Mouse (Mus musculus): ENCODE measurements around the gene Elmo3. TPM values are rescaled to one million over a fixed set of nuclear protein-coding genes. Genes with fewer than 3 reads are reported as not detected.
A peak's percentile ranks its signal among the peaks of the same experiment; 100 is the strongest.

Gene Elmo3
- total RNA-seq (2021) = under 1 TPM; 0.77 to 0.81 TPM

GRCm38 (mm10) chr8:105305211-105306145, at the start of gene Elmo3:
Gene Elmo3 (plus strand): TSS chr8:105305601.
- peak in 1 of 2 experiments; percentile 40 for DNase-seq

- DNase-seq = no peak
Measured at GRCm38 (mm10) chr8:105257318-105258114, 47.9 kb upstream of the Elmo3 start.

- no peak for DNase-seq
Measured at GRCm38 (mm10) chr8:105258911-105259720, 46.3 kb upstream of the Elmo3 start.

- peak; percentile 64 to 70 for DNase-seq
Measured at GRCm38 (mm10) chr8:105259721-105260320, 45.6 kb upstream of the Elmo3 start.

GRCm38 (mm10) chr8:105260371-105261099, 44.9 kb upstream of the Elmo3 start:
- no peak for DNase-seq

- no peak for DNase-seq
Measured at GRCm38 (mm10) chr8:105261326-105261980, 43.9 kb upstream of the Elmo3 start.

GRCm38 (mm10) chr8:105263244-105263912, 42.0 kb upstream of the Elmo3 start:
- no peak for DNase-seq

GRCm38 (mm10) chr8:105264024-105264982, 41.1 kb upstream of the Elmo3 start, which contains the start of the genes Tradd and Fbxl8:
Gene Tradd (minus strand): TSS chr8:105264609.
Gene Fbxl8 (plus strand): TSS chr8:105264648.
- no peak for DNase-seq

- no peak for DNase-seq
Measured at GRCm38 (mm10) chr8:105265128-105265527, 40.3 kb upstream of the Elmo3 start.

- DNase-seq = no peak
Measured at GRCm38 (mm10) chr8:105266775-105267174, 38.6 kb upstream of the Elmo3 start.

- DNase-seq = peak; percentile 70 to 79
Measured at GRCm38 (mm10) chr8:105268342-105269074, 36.9 kb upstream of the Elmo3 start.

GRCm38 (mm10) chr8:105269075-105269458, 36.3 kb upstream of the Elmo3 start:
- no peak for DNase-seq

GRCm38 (mm10) chr8:105269461-105269947, 35.9 kb upstream of the Elmo3 start, which contains the start of gene Hsf4:
Gene Hsf4 (plus strand): TSS chr8:105269801.
- no peak for DNase-seq

GRCm38 (mm10) chr8:105270101-105270915, 35.1 kb upstream of the Elmo3 start:
- DNase-seq = no peak

- DNase-seq = no peak
Measured at GRCm38 (mm10) chr8:105270916-105271186, 34.5 kb upstream of the Elmo3 start.

GRCm38 (mm10) chr8:105275387-105275786, 30.0 kb upstream of the Elmo3 start:
- DNase-seq = no peak

- no peak for DNase-seq
Measured at GRCm38 (mm10) chr8:105275840-105276239, 29.6 kb upstream of the Elmo3 start, which contains the start of gene Nol3. Gene Nol3 (plus strand): TSS chr8:105276140.
